Mouse (Mus musculus): Measurements from ENCODE around the gene Tfpt. TPM values are rescaled to one million over a fixed set of nuclear protein-coding genes. Genes with fewer than 3 reads are reported as not detected.

The Tfpt gene
- polyA plus RNA-seq, 1 experiment from 2014 or later: 14.2 TPM

- ATAC-seq (replicated peaks; ENCODE audit: insufficient number of reproducible peaks, insufficient read depth, low FRiP score, low read depth): no peak
- WGBS: 13% methylated on average over 9 of the region's 9 CpGs
- Histone ChIP-seq H3K27me3 (no peaks in the 10 kb centered on the region), H3K4me3 (peak overlapping the region; percentile 31), H3K27ac (no peak overlapping the region), H3K4me1 (replicated peaks) (no peaks in the 10 kb centered on the region), H3K9me3 (replicated peaks) (no peaks in the 10 kb centered on the region), H3K9ac (no peak overlapping the region), H3K4me2 (peak overlapping the region; percentile 47), H3K36me3 (no peaks in the 10 kb centered on the region)
These were observed 34.6 kb downstream of the Tfpt start for GRCm38 (mm10) chr7:3595146-3595545.

- Histone ChIP-seq H3K4me1 (replicated peaks) (no peaks in the 10 kb centered on the region), H3K36me3 (no peaks in the 10 kb centered on the region), H3K9ac (no peak overlapping the region), H3K4me2 (peak overlapping the region; percentile 47), H3K4me3 (peak overlapping the region; percentile 31), H3K27ac (no peak overlapping the region), H3K27me3 (no peaks in the 10 kb centered on the region), H3K9me3 (replicated peaks) (no peaks in the 10 kb centered on the region)
- 6% methylated on average over 5 of the region's 5 CpGs for WGBS
- ATAC-seq (replicated peaks; ENCODE audit: insufficient number of reproducible peaks, insufficient read depth, low FRiP score, low read depth): no peak
These were observed 35.0 kb downstream of the Tfpt start for GRCm38 (mm10) chr7:3594686-3595085.

- no peak overlapping the region for H3K4me3 ChIP-seq
- H3K4me1 ChIP-seq (replicated peaks): no peaks in the 10 kb centered on the region
- no peaks in the 10 kb centered on the region for H3K9me3 ChIP-seq (replicated peaks)
- H3K36me3 ChIP-seq: no peaks in the 10 kb centered on the region
- no peak overlapping the region for H3K9ac ChIP-seq
- H3K27ac ChIP-seq: no peak overlapping the region
- ATAC-seq (replicated peaks; ENCODE audit: insufficient number of reproducible peaks, insufficient read depth, low FRiP score, low read depth): no peak
- no peak overlapping the region for H3K4me2 ChIP-seq
- H3K27me3 ChIP-seq: no peaks in the 10 kb centered on the region
These were observed 35.9 kb downstream of the Tfpt start for GRCm38 (mm10) chr7:3593855-3594254.

- H3K27ac ChIP-seq: no peak overlapping the region
- H3K9me3 ChIP-seq (replicated peaks): no peaks in the 10 kb centered on the region
- H3K4me1 ChIP-seq (replicated peaks): no peaks in the 10 kb centered on the region
- 0 out of 2 replicates have a peak, but pooled peaks cover 4% of the 10 kb centered on the region for H3K27me3 ChIP-seq
- no peak overlapping the region for H3K4me2 ChIP-seq
- ATAC-seq (replicated peaks; ENCODE audit: insufficient number of reproducible peaks, insufficient read depth, low FRiP score, low read depth): no peak
- no peaks in the 10 kb centered on the region for H3K36me3 ChIP-seq
- H3K9ac ChIP-seq: no peak overlapping the region
- H3K4me3 ChIP-seq: no peak overlapping the region
- 62% methylated on average over 1 of the region's 1 CpGs for WGBS
These were observed 38.2 kb downstream of the Tfpt start for GRCm38 (mm10) chr7:3591534-3591933.

DNA sequence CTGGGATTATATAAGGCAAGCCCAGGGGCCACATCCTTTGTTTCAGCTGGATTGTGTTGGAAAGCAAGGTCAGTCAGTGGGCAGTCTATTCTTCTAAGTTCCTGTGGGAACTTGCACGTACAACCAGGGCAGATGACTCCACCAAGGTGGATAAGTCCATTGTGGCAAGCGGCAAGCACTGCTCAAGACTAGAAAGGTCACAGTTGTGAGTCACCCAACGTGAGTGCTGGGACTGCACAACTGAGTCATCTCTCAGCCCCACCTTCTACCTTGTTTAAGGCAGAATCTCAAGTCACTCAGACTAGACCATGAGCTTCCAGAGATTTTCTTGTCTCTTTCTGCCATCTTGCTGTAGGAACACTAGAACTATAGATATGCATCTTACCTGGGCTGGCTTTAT is 39.2 kb downstream of the Tfpt start:
- Histone ChIP-seq H3K4me1 (replicated peaks) (no peaks in the 10 kb centered on the region), H3K4me2 (no peak overlapping the region), H3K4me3 (no peak overlapping the region), H3K27ac (no peak overlapping the region), H3K27me3 (0 out of 2 replicates have a peak, but pooled peaks cover 4% of the 10 kb centered on the region), H3K36me3 (no peaks in the 10 kb centered on the region), H3K9me3 (replicated peaks) (no peaks in the 10 kb centered on the region), H3K9ac (no peak overlapping the region)
- 74% methylated on average over 3 of the region's 3 CpGs for WGBS
- no peak for ATAC-seq (replicated peaks; ENCODE audit: insufficient number of reproducible peaks, insufficient read depth, low FRiP score, low read depth)

DNA sequence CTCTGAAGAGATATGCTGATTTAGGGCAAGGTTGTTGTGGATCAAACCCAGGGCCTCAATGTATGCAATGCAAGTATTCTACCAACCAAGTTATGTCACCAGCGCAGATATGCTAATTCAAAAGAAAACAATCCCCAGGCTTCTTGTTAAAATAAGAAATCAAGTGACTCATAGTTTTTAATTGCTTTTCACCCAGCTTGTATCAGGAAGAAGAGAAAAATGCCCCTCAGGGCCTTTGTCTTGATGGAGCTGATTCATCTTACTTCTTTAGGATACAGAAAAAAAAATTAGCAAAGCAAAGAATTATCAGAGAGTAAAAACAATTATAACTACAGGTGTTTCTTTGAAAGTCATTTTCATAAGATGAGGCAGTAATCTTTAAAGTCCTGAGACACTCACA is 42.4 kb downstream of the Tfpt start:
- Histone ChIP-seq H3K36me3 (no peaks in the 10 kb centered on the region), H3K9ac (no peak overlapping the region), H3K27me3 (0 out of 2 replicates have a peak, but pooled peaks cover 4% of the 10 kb centered on the region), H3K4me1 (replicated peaks) (no peaks in the 10 kb centered on the region), H3K4me3 (no peak overlapping the region), H3K9me3 (replicated peaks) (no peaks in the 10 kb centered on the region), H3K27ac (no peak overlapping the region), H3K4me2 (no peak overlapping the region)
- WGBS: 65% methylated on average over 1 of the region's 1 CpGs
- ATAC-seq (replicated peaks; ENCODE audit: insufficient number of reproducible peaks, insufficient read depth, low FRiP score, low read depth): no peak

DNA sequence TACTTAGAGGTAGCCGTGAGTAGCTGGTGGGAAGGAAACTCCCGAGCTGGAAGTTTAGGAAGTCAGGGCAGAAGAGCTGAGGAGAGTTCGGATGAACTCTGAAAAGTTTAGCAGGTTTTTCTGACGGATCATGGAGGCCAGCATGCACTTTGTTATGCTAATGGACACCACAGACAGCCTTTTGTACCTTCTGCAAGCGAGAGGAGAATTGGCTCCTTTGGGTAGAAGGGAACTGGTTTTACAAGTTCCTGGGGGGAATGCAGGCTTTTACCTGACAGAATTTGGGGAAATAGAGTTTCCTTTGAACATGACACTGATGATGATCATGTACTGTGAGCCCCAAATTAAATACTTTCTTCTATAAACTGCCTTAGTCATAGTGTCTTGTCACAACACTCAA is 43.5 kb downstream of the Tfpt start:
- Histone ChIP-seq H3K4me3 (no peak overlapping the region), H3K9ac (no peak overlapping the region), H3K9me3 (replicated peaks) (no peaks in the 10 kb centered on the region), H3K27me3 (0 out of 2 replicates have a peak, but pooled peaks cover 4% of the 10 kb centered on the region), H3K4me2 (no peak overlapping the region), H3K27ac (no peak overlapping the region), H3K36me3 (no peaks in the 10 kb centered on the region), H3K4me1 (replicated peaks) (no peaks in the 10 kb centered on the region)
- ATAC-seq (replicated peaks; ENCODE audit: insufficient number of reproducible peaks, insufficient read depth, low FRiP score, low read depth): no peak
- 6% methylated on average over 5 of the region's 5 CpGs for WGBS

DNA sequence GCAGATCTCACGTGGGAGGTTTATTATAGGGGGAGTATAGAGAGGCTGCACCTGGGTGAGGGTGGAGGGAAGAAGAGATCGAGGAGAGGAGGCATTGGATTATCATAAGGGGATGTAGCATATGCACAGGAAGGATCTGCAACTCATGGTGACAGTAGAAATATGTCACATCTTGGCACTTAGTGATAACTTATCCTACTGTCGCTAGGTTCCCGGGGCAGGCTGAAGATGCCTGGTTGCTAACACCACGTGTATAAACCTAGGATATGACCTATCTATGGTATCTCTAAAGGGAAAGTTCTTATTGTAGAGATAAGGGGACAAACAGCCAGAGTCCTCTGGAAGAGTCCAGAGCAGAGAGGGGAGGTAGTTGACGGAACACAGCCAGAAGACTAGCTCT is 44.0 kb downstream of the Tfpt start:
- 0 out of 2 replicates have a peak, but pooled peaks cover 4% of the 10 kb centered on the region for H3K27me3 ChIP-seq
- no peaks in the 10 kb centered on the region for H3K9me3 ChIP-seq (replicated peaks)
- no peak overlapping the region for H3K4me2 ChIP-seq
- no peak overlapping the region for H3K9ac ChIP-seq
- ATAC-seq (replicated peaks; ENCODE audit: insufficient number of reproducible peaks, insufficient read depth, low FRiP score, low read depth): no peak
- H3K27ac ChIP-seq: no peak overlapping the region
- 7% methylated on average over 6 of the region's 6 CpGs for WGBS
- no peaks in the 10 kb centered on the region for H3K4me1 ChIP-seq (replicated peaks)
- no peak overlapping the region for H3K4me3 ChIP-seq
- H3K36me3 ChIP-seq: no peaks in the 10 kb centered on the region

DNA sequence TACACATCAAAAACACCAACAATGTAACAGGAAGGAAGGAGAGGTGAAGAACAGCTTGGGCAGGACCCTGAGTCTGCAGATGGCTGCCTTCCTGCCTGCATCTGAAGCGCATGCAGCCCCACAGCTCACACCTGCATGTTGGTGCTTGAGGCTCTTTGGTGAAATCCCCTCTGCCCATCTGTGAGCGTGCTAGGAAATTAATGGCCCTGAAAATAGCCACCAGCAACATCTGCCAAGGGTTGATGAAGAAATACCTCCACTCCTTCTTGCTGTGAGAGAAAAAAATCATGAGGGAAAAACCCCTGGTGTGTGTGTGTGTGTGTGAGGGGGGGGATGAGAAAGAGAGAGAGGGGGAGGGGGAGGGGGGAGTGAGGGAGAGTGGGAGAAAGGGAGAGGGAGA is 49.7 kb downstream of the Tfpt start:
- no peaks in the 10 kb centered on the region for H3K4me1 ChIP-seq (replicated peaks)
- H3K27me3 ChIP-seq: no peaks in the 10 kb centered on the region
- no peak overlapping the region for H3K27ac ChIP-seq
- H3K36me3 ChIP-seq: no peaks in the 10 kb centered on the region
- 53% methylated on average over 2 of the region's 2 CpGs for WGBS
- H3K4me2 ChIP-seq: no peak overlapping the region
- no peak overlapping the region for H3K4me3 ChIP-seq
- ATAC-seq (replicated peaks; ENCODE audit: insufficient number of reproducible peaks, insufficient read depth, low FRiP score, low read depth): no peak
- H3K9ac ChIP-seq: no peak overlapping the region
- no peaks in the 10 kb centered on the region for H3K9me3 ChIP-seq (replicated peaks)

- no peak overlapping the region for H3K27ac ChIP-seq
- no peak for ATAC-seq (replicated peaks; ENCODE audit: insufficient number of reproducible peaks, insufficient read depth, low FRiP score, low read depth)
- 64% methylated on average over 6 of the region's 6 CpGs for WGBS
- no peak overlapping the region for H3K4me3 ChIP-seq
- H3K4me2 ChIP-seq: no peak overlapping the region
- no peaks in the 10 kb centered on the region for H3K4me1 ChIP-seq (replicated peaks)
- no peaks in the 10 kb centered on the region for H3K9me3 ChIP-seq (replicated peaks)
- no peaks in the 10 kb centered on the region for H3K27me3 ChIP-seq
- no peaks in the 10 kb centered on the region for H3K36me3 ChIP-seq
- no peak overlapping the region for H3K9ac ChIP-seq
These were observed 50.7 kb downstream of the Tfpt start for GRCm38 (mm10) chr7:3578952-3579546.

- H3K4me1 ChIP-seq (replicated peaks): no peaks in the 10 kb centered on the region
- no peak for ATAC-seq (replicated peaks; ENCODE audit: insufficient number of reproducible peaks, insufficient read depth, low FRiP score, low read depth)
- no peak overlapping the region for H3K27ac ChIP-seq
- H3K4me3 ChIP-seq: no peak overlapping the region
- no peaks in the 10 kb centered on the region for H3K27me3 ChIP-seq
- H3K9ac ChIP-seq: no peak overlapping the region
- 64% methylated on average over 2 of the region's 2 CpGs for WGBS
- no peaks in the 10 kb centered on the region for H3K9me3 ChIP-seq (replicated peaks)
- no peaks in the 10 kb centered on the region for H3K36me3 ChIP-seq
- H3K4me2 ChIP-seq: no peak overlapping the region
These were observed 51.5 kb downstream of the Tfpt start for GRCm38 (mm10) chr7:3578196-3578595.

DNA sequence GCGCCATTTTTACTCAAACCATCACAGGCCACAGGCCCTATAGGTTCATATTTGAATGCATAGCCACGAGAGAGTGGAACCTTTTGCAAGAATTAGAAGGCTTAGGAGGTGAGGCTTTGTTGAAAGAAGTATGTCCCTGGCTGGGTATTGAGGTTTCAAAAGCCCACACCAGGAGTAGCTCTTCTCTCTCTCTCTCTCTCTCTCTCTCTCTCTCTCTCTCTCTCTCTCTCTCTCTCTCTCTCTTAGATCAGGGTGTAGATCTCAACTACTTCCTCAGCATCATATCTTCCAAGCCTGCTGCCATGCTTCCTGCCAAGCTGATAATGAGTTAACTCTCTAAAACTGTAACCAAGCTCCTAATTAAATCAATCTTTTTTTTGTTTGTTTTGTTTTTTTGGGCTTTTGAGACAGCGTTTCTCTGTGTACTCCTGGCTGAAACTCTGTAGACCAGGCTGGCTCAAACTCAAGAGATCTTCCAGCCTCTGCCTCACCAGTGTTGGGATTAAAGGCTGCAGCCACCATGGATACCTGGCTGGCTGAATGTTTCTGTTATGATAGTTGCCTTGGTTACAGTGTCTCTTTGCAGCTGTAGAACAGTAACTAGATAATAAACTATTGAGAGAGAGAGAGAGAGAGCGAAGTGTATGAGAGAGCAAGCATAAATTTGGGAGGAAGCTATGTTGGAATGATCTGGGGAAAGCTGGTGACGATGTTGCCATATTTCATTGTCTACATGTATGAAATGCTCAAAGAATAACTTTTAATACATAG is 53.2 kb downstream of the Tfpt start:
- no peaks in the 10 kb centered on the region for H3K4me1 ChIP-seq (replicated peaks)
- no peak overlapping the region for H3K4me3 ChIP-seq
- no peak overlapping the region for H3K27ac ChIP-seq
- no peaks in the 10 kb centered on the region for H3K27me3 ChIP-seq
- ATAC-seq (replicated peaks; ENCODE audit: insufficient number of reproducible peaks, insufficient read depth, low FRiP score, low read depth): no peak
- H3K9me3 ChIP-seq (replicated peaks): no peaks in the 10 kb centered on the region
- no peaks in the 10 kb centered on the region for H3K36me3 ChIP-seq
- 66% methylated on average over 5 of the region's 5 CpGs for WGBS
- no peak overlapping the region for H3K9ac ChIP-seq
- H3K4me2 ChIP-seq: no peak overlapping the region
